In genomic region chr1:55383114-55383773, GRCm38 (mm10) we compare ENCODE assay signal across 8 mouse cellular contexts. TPM values are rescaled to one million over a fixed set of nuclear protein-coding genes. Genes with fewer than 3 reads are reported as not detected.
DNase-seq lines count a peak whose midpoint lies in the region; TF ChIP-seq lines count a peak whose summit lies in the region.

No protein-coding gene starts in this region.

- DNase-seq in 416B (ENCODE audit: low read depth), result peak; percentile 77
- DNase-seq in adrenal gland, adult 18-20 months (ENCODE audit: low spot score in 2 of 2), result peak; percentile 81 to 84
- peak; percentile 88 for DNase-seq in embryo, embryonic 11 days
- DNase-seq in gastrocnemius, postnatal 4 days (ENCODE audit: low spot score in 2 of 2), result peak; percentile 72 to 81
- peak; percentile 79 for DNase-seq in kidney, adult 2 months
- peak; percentile 54 for DNase-seq in liver, adult 2 months (ENCODE audit: extremely low read depth, low read depth, low spot score)
- peak; percentile 84 for DNase-seq in naive thymus-derived CD4-positive, alpha-beta T cell, adult 2 months (ENCODE audit: low read depth)
- peak; percentile 86 for DNase-seq in splenic B cell, adult 2 months (ENCODE audit: low read depth, low spot score)

- no peak overlapping the region for H3K27ac ChIP-seq in kidney, adult 2 months (ENCODE audit: insufficient read depth, low read depth, low read length)
- no peak overlapping the region for H3K27ac ChIP-seq in liver, adult 2 months (replicated peaks; ENCODE audit: insufficient read depth, low read depth, low read length)

- no peak overlapping the region for H3K9ac ChIP-seq in liver, adult 2 months (ENCODE audit: low read depth, low read length)

- no peaks in the 10 kb centered on the region for H3K79me2 ChIP-seq in liver, adult 2 months (ENCODE audit: control insufficient read depth, insufficient read depth, low read length)

- H3K4me1 ChIP-seq in kidney, adult 2 months (ENCODE audit: control insufficient read depth, insufficient read depth, low read length), result no peaks in the 10 kb centered on the region
- no peaks in the 10 kb centered on the region for H3K4me1 ChIP-seq in liver, adult 2 months (ENCODE audit: control insufficient read depth, insufficient read depth, low read length)

- H3K36me3 ChIP-seq in kidney, adult 2 months (ENCODE audit: control insufficient read depth, insufficient read depth, low read length), result no peaks in the 10 kb centered on the region
- no peaks in the 10 kb centered on the region for H3K36me3 ChIP-seq in liver, adult 2 months (ENCODE audit: control insufficient read depth, insufficient read depth, low read length)
- H3K36me3 ChIP-seq in splenic B cell, adult 2 months (ENCODE audit: control insufficient read depth, insufficient read depth, low read length, poor library complexity, severe bottlenecking), result no peaks in the 10 kb centered on the region

- no peak overlapping the region for H3K4me3 ChIP-seq in kidney, adult 2 months (ENCODE audit: insufficient read depth, low read depth, low read length)
- no peak overlapping the region for H3K4me3 ChIP-seq in liver, adult 2 months (ENCODE audit: insufficient read depth, low read depth, low read length)

- peak; percentile 93 for TF ChIP-seq CTCF in kidney, adult 2 months (conservative IDR thresholded peaks at IDR 0.05; ENCODE audit: insufficient read depth, insufficient read length, low read depth, low read length)
- TF ChIP-seq CTCF in liver, adult 2 months (IDR thresholded peaks at IDR 0.05; ENCODE audit: low read depth, low read length), result peak; percentile 96

- no peak for TF ChIP-seq POLR2A in kidney, adult 2 months (IDR thresholded peaks at IDR 0.05; ENCODE audit: low read depth, low read length)
- TF ChIP-seq POLR2A in liver, adult 2 months (IDR thresholded peaks at IDR 0.05; ENCODE audit: extremely low read depth, insufficient read depth, low read length), result no peak

- WGBS in kidney, adult 2 months, result 22% methylated on average over 9 of the region's 9 CpGs
- WGBS in liver, adult 2 months, result 19% methylated on average over 9 of the region's 9 CpGs

- no peaks in the 10 kb centered on the region for H3K27me3 ChIP-seq in kidney, adult 2 months (replicated peaks; ENCODE audit: control insufficient read depth, insufficient read depth, low read length)
- no peaks in the 10 kb centered on the region for H3K27me3 ChIP-seq in liver, adult 2 months (ENCODE audit: control insufficient read depth, insufficient read depth, low read length)
- H3K27me3 ChIP-seq in splenic B cell, adult 2 months (ENCODE audit: control insufficient read depth, insufficient read depth, low read length, poor library complexity, severe bottlenecking), result no peaks in the 10 kb centered on the region

RNA-seq across cellular contexts. Expression of gene Boll, which starts 20.0 kb away (rescaled TPM):
- under 1 TPM in 1 of 2 experiments, not detected in 1; 0.35 TPM for total RNA-seq in adrenal gland, adult 18-20 months (2021)
- under 1 TPM; 0.41 to 0.54 TPM for total RNA-seq in gastrocnemius, postnatal 4 days (2021)
- 0.09 and 0.26 TPM in 2 replicates for polyA plus RNA-seq in kidney, adult 2 months (2012; rRNA removed)
- 0.20 TPM in 1 of 2 replicates, not detected in the other for total RNA-seq in liver, adult 2 months (2014; rRNA removed)
- polyA plus RNA-seq in liver, adult 2 months (2012; rRNA removed), result not detected in 2 replicates

RNA-seq across cellular contexts. Expression of gene Plcl1, which starts 22.5 kb away (rescaled TPM):
- total RNA-seq in adrenal gland, adult 18-20 months (2021), result 1 to 10 TPM; 4.1 to 4.5 TPM
- total RNA-seq in gastrocnemius, postnatal 4 days (2021), result 10 to 100 TPM in 1 of 2 experiments, 1 to 10 TPM in 1; 9.2 to 10.8 TPM
- polyA plus RNA-seq in kidney, adult 2 months (2012; rRNA removed), result 4.2 and 4.5 TPM in 2 replicates
- 0.60 and 0.65 TPM in 2 replicates for total RNA-seq in liver, adult 2 months (2014; rRNA removed)
- polyA plus RNA-seq in liver, adult 2 months (2012; rRNA removed), result 0.04 and 0.09 TPM in 2 replicates
